8 mouse cellular contexts compared by ENCODE assay signal in genomic region chr12:85176846-85177523, GRCm38 (mm10). TPM values are rescaled to one million over a fixed set of nuclear protein-coding genes. Genes with fewer than 3 reads are reported as not detected.
DNase-seq lines count a peak whose midpoint lies in the region; ATAC-seq and TF ChIP-seq lines count a peak whose summit lies in the region.

No protein-coding gene starts in this region.

- H3K36me3 ChIP-seq in kidney, adult 2 months (ENCODE audit: control insufficient read depth, insufficient read depth, low read length), result no peaks in the 10 kb centered on the region
- H3K36me3 ChIP-seq in lung, postnatal 0 days (ENCODE audit: insufficient read depth, low read length), result no peaks in the 10 kb centered on the region

- H3K4me2 ChIP-seq in lung, postnatal 0 days (replicated peaks; ENCODE audit: low read depth, low read length), result peak overlapping the region; percentile 58

- H3K9ac ChIP-seq in lung, postnatal 0 days (replicated peaks; ENCODE audit: low read depth), result peak overlapping the region; percentile 26; the same call in 1 of the 2 replicates

- H3K27me3 ChIP-seq in kidney, adult 2 months (replicated peaks; ENCODE audit: control insufficient read depth, insufficient read depth, low read length), result no peaks in the 10 kb centered on the region
- H3K27me3 ChIP-seq in lung, postnatal 0 days (replicated peaks; ENCODE audit: insufficient read depth, low read length), result no peaks in the 10 kb centered on the region

- no peak overlapping the region for H3K27ac ChIP-seq in bone marrow macrophage, adult 2 months (ENCODE audit: insufficient read depth, low read depth, low read length)
- no peak overlapping the region for H3K27ac ChIP-seq in kidney, adult 2 months (ENCODE audit: insufficient read depth, low read depth, low read length)
- H3K27ac ChIP-seq in lung, postnatal 0 days (ENCODE audit: low read length), result no peak overlapping the region

- H3K9me3 ChIP-seq in lung, postnatal 0 days (ENCODE audit: low read length), result no peaks in the 10 kb centered on the region

- ATAC-seq in granulocyte monocyte progenitor cell, adult 5-6 weeks (replicated peaks; ENCODE audit: poor library complexity, severe bottlenecking), result peak; percentile 85
- peak; percentile 64 for ATAC-seq in lung, postnatal 0 days

- TF ChIP-seq CTCF in bone marrow macrophage, adult 2 months (IDR thresholded peaks at IDR 0.05; ENCODE audit: low read depth, low read length), result no peak
- no peak for TF ChIP-seq CTCF in kidney, adult 2 months (conservative IDR thresholded peaks at IDR 0.05; ENCODE audit: insufficient read depth, insufficient read length, low read depth, low read length)
- no peak for TF ChIP-seq CTCF in lung, postnatal 0 days (IDR thresholded peaks at IDR 0.05)

- no peak for TF ChIP-seq POLR2A in bone marrow macrophage, adult 2 months (IDR thresholded peaks at IDR 0.05; ENCODE audit: borderline replicate concordance, low read depth, low read length)
- TF ChIP-seq POLR2A in kidney, adult 2 months (IDR thresholded peaks at IDR 0.05; ENCODE audit: low read depth, low read length), result no peak

- H3K4me3 ChIP-seq in bone marrow macrophage, adult 2 months (ENCODE audit: insufficient read depth, low read length), result peak overlapping the region; percentile 39
- peak overlapping the region; percentile 26 for H3K4me3 ChIP-seq in kidney, adult 2 months (ENCODE audit: insufficient read depth, low read depth, low read length)
- H3K4me3 ChIP-seq in lung, postnatal 0 days (ENCODE audit: low read depth, low read length), result peak overlapping the region; percentile 25

- DNase-seq in adrenal gland, adult (ENCODE audit: inconsistent age in 2 of 2, low spot score in 1 of 2), result peak; percentile 30 to 69
- DNase-seq in adrenal gland, postnatal 4 days (ENCODE audit: low spot score in 2 of 2), result no peak
- DNase-seq in kidney, adult 2 months, result peak; percentile 30
- peak; percentile 68 for DNase-seq in lung, postnatal 0 days (ENCODE audit: low spot score)
- DNase-seq in retina, embryonic 14.5 days (ENCODE audit: low spot score), result peak; percentile 70
- no peak for DNase-seq in frontal cortex, postnatal 25 days (ENCODE audit: low spot score in 2 of 2)

- no peak for TF ChIP-seq EP300 in lung, postnatal 0 days (IDR thresholded peaks at IDR 0.05)

- H3K4me1 ChIP-seq in bone marrow macrophage, adult 2 months (ENCODE audit: control insufficient read depth, insufficient read depth, low read length), result peaks cover 4% of the 10 kb centered on the region; the same call in 1 of the 2 replicates
- no peaks in the 10 kb centered on the region for H3K4me1 ChIP-seq in kidney, adult 2 months (ENCODE audit: control insufficient read depth, insufficient read depth, low read length)
- H3K4me1 ChIP-seq in lung, postnatal 0 days (ENCODE audit: insufficient read depth, low read depth, low read length), result peaks cover 20% of the 10 kb centered on the region; the same call in 1 of the 2 replicates

- 7% methylated on average over 32 of the region's 32 CpGs for WGBS in kidney, adult 2 months
- 2% methylated on average over 32 of the region's 32 CpGs for WGBS in lung, postnatal 0 days

RNA-seq across cellular contexts. Expression of gene Pgf, which starts 0.6 kb away (rescaled TPM):
- total RNA-seq in adrenal gland, postnatal 4 days (2021), result 1 to 10 TPM; 3.2 to 4.3 TPM
- polyA plus RNA-seq in bone marrow macrophage, adult 2 months (2012; ENCODE audit: insufficient read depth, insufficient read length, missing spikeins), result 2.2 TPM in 2 replicates
- total RNA-seq in granulocyte monocyte progenitor cell, adult 5-6 weeks (2014; fragmentation: Nextera tagmentation), result not detected in 2 replicates
- not detected in 2 replicates for total RNA-seq in granulocyte monocyte progenitor cell, adult 5-6 weeks (2017)
- polyA plus RNA-seq in kidney, adult 2 months (2012; rRNA removed), result 1.1 and 1.2 TPM in 2 replicates
- polyA plus RNA-seq in lung, postnatal 0 days (2015; fragmentation: Nextera tagmentation; extraction: Ambion mirVana), result 12.7 and 19.0 TPM in 2 replicates

RNA-seq across cellular contexts. Expression of gene Rps6kl1, which starts 25.9 kb away (rescaled TPM):
- 1 to 10 TPM; 3.6 to 3.9 TPM for total RNA-seq in adrenal gland, postnatal 4 days (2021)
- not detected in 2 replicates for polyA plus RNA-seq in bone marrow macrophage, adult 2 months (2012; ENCODE audit: insufficient read depth, insufficient read length, missing spikeins)
- not detected in 2 replicates for total RNA-seq in granulocyte monocyte progenitor cell, adult 5-6 weeks (2014; fragmentation: Nextera tagmentation)
- not detected in 2 replicates for total RNA-seq in granulocyte monocyte progenitor cell, adult 5-6 weeks (2017)
- 0.89 and 0.98 TPM in 2 replicates for polyA plus RNA-seq in kidney, adult 2 months (2012; rRNA removed)
- polyA plus RNA-seq in lung, postnatal 0 days (2015; fragmentation: Nextera tagmentation; extraction: Ambion mirVana), result 0.82 and 0.83 TPM in 2 replicates

RNA-seq across cellular contexts. Expression of gene Eif2b2, which starts 42.3 kb away (rescaled TPM):
- 10 to 100 TPM; 84.2 to 89.1 TPM for total RNA-seq in adrenal gland, postnatal 4 days (2021)
- 34.3 and 45.1 TPM in 2 replicates for polyA plus RNA-seq in bone marrow macrophage, adult 2 months (2012; ENCODE audit: insufficient read depth, insufficient read length, missing spikeins)
- 51.8 and 89.9 TPM in 2 replicates for total RNA-seq in granulocyte monocyte progenitor cell, adult 5-6 weeks (2014; fragmentation: Nextera tagmentation)
- total RNA-seq in granulocyte monocyte progenitor cell, adult 5-6 weeks (2017), result 44.0 and 61.7 TPM in 2 replicates
- 101 and 112 TPM in 2 replicates for polyA plus RNA-seq in kidney, adult 2 months (2012; rRNA removed)
- 58.7 and 64.9 TPM in 2 replicates for polyA plus RNA-seq in lung, postnatal 0 days (2015; fragmentation: Nextera tagmentation; extraction: Ambion mirVana)

Comparison
In these comparisons a context has a peak if more than half of its experiments do, and no peak if none do; other contexts are left out.
1. DNase-seq: peak in adrenal gland, adult (2 of 2), kidney, adult 2 months (single experiment), lung, postnatal 0 days (single experiment) and retina, embryonic 14.5 days (single experiment); none in adrenal gland, postnatal 4 days (0 of 2) and frontal cortex, postnatal 25 days (0 of 2).
2. Peak in every context shown above with its lines, with median percentiles within 50 percentile points of each other: H3K4me3 ChIP-seq.